Mouse (Mus musculus): ENCODE data around the gene Actrt1.

The Actrt1 gene

GRCm38 (mm10) chrX:46328707-46329106, at the start of gene Actrt1:
Actrt1 (plus strand) TSS chrX:46329007.
- no peak for DNase-seq

- no peak for DNase-seq
Observed at GRCm38 (mm10) chrX:46331463-46332115, 2.8 kb downstream of the Actrt1 start.

Data from spleen, adult 18-20 months (tissue).